In genomic region chr5:22190333-22190732, GRCm38 (mm10) we compare ENCODE assay signal across 23 mouse cellular contexts.
"Had no signal": no experiment of that assay in that cellular context is flagged by ENCODE, and none has a peak within 500 bp of the region (broad histone marks: within the 10 kb centered on the region; RNA-seq: fewer than 3 reads in every experiment).

No protein-coding gene starts in this region.

- H3K9me3 ChIP-seq: heart, embryonic 13.5 days; heart, embryonic 15.5 days; hindbrain, embryonic 13.5 days; hindbrain, embryonic 15.5 days; kidney, embryonic 15.5 days; limb, embryonic 13.5 days; limb, embryonic 15.5 days; liver, embryonic 12.5 days had no signal

- ATAC-seq: hindbrain, postnatal 0 days; intestine, embryonic 16.5 days; liver, embryonic 12.5 days had no signal

- H3K4me2 ChIP-seq: heart, embryonic 13.5 days; heart, embryonic 15.5 days; hindbrain, embryonic 13.5 days; hindbrain, embryonic 15.5 days; kidney, embryonic 15.5 days; limb, embryonic 13.5 days; limb, embryonic 15.5 days; liver, embryonic 12.5 days had no signal

- H3K36me3 ChIP-seq: heart, embryonic 13.5 days; heart, embryonic 15.5 days; hindbrain, embryonic 13.5 days; hindbrain, embryonic 15.5 days; kidney, embryonic 15.5 days; limb, embryonic 13.5 days; limb, embryonic 15.5 days; liver, embryonic 12.5 days had no signal

- H3K27ac ChIP-seq: heart, embryonic 13.5 days; heart, embryonic 15.5 days; hindbrain, embryonic 13.5 days; hindbrain, embryonic 15.5 days; hindbrain, postnatal 0 days; kidney, embryonic 15.5 days; kidney, postnatal 0 days; limb, embryonic 13.5 days; limb, embryonic 15.5 days; liver, embryonic 12.5 days had no signal

- DNase-seq: gastrocnemius, postnatal 14 days; gastrocnemius, postnatal 36 days; heart, adult 11 months; heart, postnatal 36 days; kidney, adult 11 months; kidney, adult 2 months; kidney, adult 9 months; kidney, postnatal 14 days; kidney, postnatal 36 days; layer of hippocampus, adult 9-11 months; layer of hippocampus, postnatal 36 days; left cerebral cortex, postnatal 4 days had no signal

- H3K27me3 ChIP-seq: heart, embryonic 13.5 days; heart, embryonic 15.5 days; hindbrain, embryonic 13.5 days; hindbrain, embryonic 15.5 days; kidney, embryonic 15.5 days; limb, embryonic 15.5 days; liver, embryonic 12.5 days had no signal

- H3K4me1 ChIP-seq: kidney, embryonic 15.5 days; limb, embryonic 13.5 days; limb, embryonic 15.5 days; liver, embryonic 12.5 days had no signal

- H3K9ac ChIP-seq: heart, embryonic 13.5 days; heart, embryonic 15.5 days; hindbrain, embryonic 13.5 days; hindbrain, embryonic 15.5 days; kidney, embryonic 15.5 days; limb, embryonic 13.5 days; limb, embryonic 15.5 days; liver, embryonic 12.5 days had no signal

- H3K4me3 ChIP-seq: heart, embryonic 13.5 days; heart, embryonic 15.5 days; hindbrain, embryonic 13.5 days; hindbrain, embryonic 15.5 days; kidney, embryonic 15.5 days; limb, embryonic 13.5 days; limb, embryonic 15.5 days; liver, embryonic 12.5 days had no signal
